Mouse (Mus musculus) cerebellum, adult 2 months (tissue): ENCODE data around the gene Ano1. TPM values are rescaled to one million over a fixed set of nuclear protein-coding genes. Genes with fewer than 3 reads are reported as not detected.
A peak's percentile ranks its signal among the peaks of the same experiment; 100 is the strongest.

Experiments
- DNase-seq, 2 experiments: peaks; one replicate each; pipeline ENCODE4 v3.0.0; 2021
- H3K27ac ChIP-seq: fragments of 200-500 bp; 2 replicates; pipeline ENCODE4 v1.5.1; 2012; ENCODE audit warnings: low read length, control low read depth, inconsistent platforms; ENCODE audit not compliant: insufficient read depth
- H3K27me3 ChIP-seq: fragments of 200-500 bp; 2 replicates; pipeline ENCODE4 v1.6.1; 2012; ENCODE audit warnings: inconsistent platforms, mild to moderate bottlenecking, low read length, moderate library complexity; ENCODE audit not compliant: control insufficient read depth, insufficient read depth
- H3K4me1 ChIP-seq: fragments of 200-500 bp; 2 replicates; pipeline ENCODE4 v1.6.1; 2011; ENCODE audit warnings: low read length; ENCODE audit not compliant: control insufficient read depth, insufficient read depth
- H3K4me3 ChIP-seq: fragments of 200-500 bp; replicated peaks from 2 replicates; pipeline ENCODE3; 2011; ENCODE audit warnings: mild to moderate bottlenecking, low read depth, low read length, control low read depth; ENCODE audit not compliant: insufficient read depth
- CTCF ChIP-seq: fragments of 200-500 bp; IDR thresholded peaks from 2 replicates; pipeline ENCODE4 v1.5.1; 2011; ENCODE audit warnings: low read depth, mild to moderate bottlenecking, control low read depth, low read length, moderate library complexity, borderline replicate concordance; ENCODE audit not compliant: insufficient read depth
- POLR2A ChIP-seq: fragments of 200-500 bp; IDR thresholded peaks from 2 replicates; pipeline ENCODE4 v1.6.1; 2011; ENCODE audit warnings: low read length, control low read depth, borderline replicate concordance; ENCODE audit not compliant: insufficient read depth
- WGBS: fragments of 180-500 bp; shearing (Covaris S2); methylation state at CpG from one replicate; pipeline ENCODE4 v1.1.7; 2018; 5-methylcytosine and 5-hydroxymethylcytosine counted together
- polyA plus RNA-seq: library from polyadenylated mRNA; depleted of rRNA; stranded (reverse); fragments of >200 nt; gene quantifications from 2 replicates; pipeline ENCODE4 v1.2.3, GENCODE M21; 2012

Gene Ano1
- polyA plus RNA-seq, 1 experiment: 3.7 TPM

DNA sequence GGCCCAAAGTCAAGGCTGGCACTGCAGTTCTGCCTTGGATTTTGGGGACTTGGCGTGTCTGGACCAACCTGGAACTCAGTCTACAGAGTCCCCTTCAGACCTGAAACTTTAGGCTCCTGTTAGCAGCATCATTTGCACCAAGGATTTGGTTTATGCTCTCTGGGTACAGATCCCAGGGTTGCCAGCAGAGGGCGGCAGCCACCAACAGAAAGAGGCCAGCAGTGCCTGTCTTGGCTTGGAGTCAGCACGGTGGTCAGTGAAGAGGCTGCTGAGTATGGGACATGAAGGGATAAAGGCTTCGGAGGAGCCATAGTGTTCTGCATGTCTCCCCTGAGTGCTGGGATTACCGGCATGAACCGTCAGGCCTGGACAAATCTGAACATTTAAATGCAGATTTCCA, 166.1 kb downstream of the Ano1 start:
- peak; percentile 42 to 65 for DNase-seq
- Histone ChIP-seq H3K27ac (no peak overlapping the region), H3K27me3 (no peaks in the 10 kb centered on the region), H3K4me3 (no peak overlapping the region), H3K4me1 (no peaks in the 10 kb centered on the region)
- TF ChIP-seq CTCF (peak; percentile 90), POLR2A (no peak)
- WGBS: 12% methylated on average over 6 of the region's 6 CpGs

DNA sequence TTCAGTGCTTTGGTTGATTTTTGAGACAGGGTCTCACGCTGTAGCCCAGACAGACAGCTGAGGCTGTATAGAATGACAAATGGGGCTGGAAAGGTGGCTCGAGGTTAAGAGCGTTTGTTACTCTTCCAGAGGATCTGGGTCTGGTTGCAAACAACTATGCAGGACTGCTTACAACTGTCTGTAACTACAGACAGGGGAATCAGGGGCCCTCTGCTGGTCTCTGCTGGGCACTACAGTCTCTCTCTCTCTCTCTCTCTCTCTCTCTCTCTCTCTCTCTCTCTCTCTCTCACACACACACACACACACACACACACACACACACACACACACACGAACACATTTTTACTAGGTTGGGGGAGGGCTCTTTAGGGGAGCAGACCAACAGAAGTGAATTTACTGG, 168.2 kb downstream of the Ano1 start:
- TF ChIP-seq CTCF (peak; percentile 64), POLR2A (no peak)
- Histone ChIP-seq H3K27ac (no peak overlapping the region), H3K4me3 (no peak overlapping the region), H3K4me1 (no peaks in the 10 kb centered on the region), H3K27me3 (no peaks in the 10 kb centered on the region)
- 3% methylated on average over 4 of the region's 4 CpGs for WGBS
- peak; percentile 43 to 55 for DNase-seq

DNA sequence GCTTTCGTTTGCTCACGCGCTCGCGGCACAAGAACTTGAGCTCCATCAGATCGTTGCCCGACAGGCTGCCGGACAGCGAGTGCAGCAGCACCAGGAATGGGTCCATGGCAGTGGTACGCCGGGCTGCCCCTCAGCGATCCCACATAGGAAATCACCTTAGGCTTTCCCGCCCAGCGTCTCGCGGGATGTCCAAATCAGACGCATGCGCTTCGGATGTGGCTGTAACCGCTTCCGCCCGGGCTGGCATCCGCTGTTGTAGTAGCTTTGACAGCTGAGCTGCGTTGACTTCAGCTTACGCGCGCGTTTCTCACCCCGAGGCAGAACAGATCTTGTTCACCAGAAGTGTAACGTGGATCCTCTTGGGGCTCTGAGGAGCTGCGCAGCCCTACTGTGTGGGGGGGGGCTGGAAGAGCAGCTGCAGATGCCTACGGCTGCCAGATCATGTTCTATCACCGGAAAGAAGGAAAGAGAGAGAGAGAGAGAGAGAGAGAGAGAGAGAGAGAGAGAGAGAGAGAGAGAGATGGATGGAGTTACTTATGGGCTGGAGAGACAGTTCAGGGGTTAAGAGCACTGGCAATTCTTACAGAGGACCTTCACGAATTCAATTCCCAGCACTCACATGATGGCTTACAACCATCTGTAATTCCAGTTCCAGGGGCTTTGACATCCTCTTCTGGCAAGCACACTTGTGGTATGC, 169.3 kb downstream of the Ano1 start, which contains the start of gene Fadd:
Fadd (minus strand) TSS at position 180 of the 697 bp plus-strand sequence.
- Histone ChIP-seq H3K27ac (no peak within 1 kb of the TSS), H3K4me1 (no peaks in the 10 kb centered on the region), H3K27me3 (no peaks in the 10 kb centered on the region), H3K4me3 (peak within 1 kb of the TSS; percentile 87)
- TF ChIP-seq POLR2A: peak; percentile 73; the same call in 1 of the 2 replicates
- no peak for TF ChIP-seq CTCF
- WGBS: 1% methylated on average over 34 of the region's 34 CpGs
- DNase-seq: peak; percentile 91 to 93

GRCm38 (mm10) chr7:144581559-144582283, 170.1 kb downstream of the Ano1 start:
- no peak overlapping the region for H3K27ac ChIP-seq
- WGBS: under 1% methylated on average over 43 of the region's 43 CpGs
- no peaks in the 10 kb centered on the region for H3K4me1 ChIP-seq
- DNase-seq: peak; percentile 61 to 64
- TF ChIP-seq CTCF (peak; percentile 40; the same call in 1 of the 2 replicates), POLR2A (no peak)
- peak overlapping the region; percentile 87 for H3K4me3 ChIP-seq
- H3K27me3 ChIP-seq: no peaks in the 10 kb centered on the region

- DNase-seq: no peak
- no peaks in the 10 kb centered on the region for H3K4me1 ChIP-seq
- no peak for TF ChIP-seq CTCF
- TF ChIP-seq POLR2A: no peak
- no peaks in the 10 kb centered on the region; the same call in 1 of the 2 replicates for H3K27me3 ChIP-seq
- H3K4me3 ChIP-seq: no peak overlapping the region
- no peak overlapping the region for H3K27ac ChIP-seq
- 56% methylated on average over 5 of the region's 5 CpGs for WGBS
Observed at GRCm38 (mm10) chr7:144577876-144578275, 173.9 kb downstream of the Ano1 start.

- TF ChIP-seq POLR2A: no peak
- TF ChIP-seq CTCF: no peak
- no peak for DNase-seq
- no peak overlapping the region for H3K4me3 ChIP-seq
- no peak overlapping the region for H3K27ac ChIP-seq
- 84% methylated on average over 5 of the region's 5 CpGs for WGBS
- H3K4me1 ChIP-seq: no peaks in the 10 kb centered on the region
- H3K27me3 ChIP-seq: no peaks in the 10 kb centered on the region; the same call in 1 of the 2 replicates
Observed at GRCm38 (mm10) chr7:144572234-144572633, 179.5 kb downstream of the Ano1 start.

- Histone ChIP-seq H3K4me1 (no peaks in the 10 kb centered on the region), H3K4me3 (no peak overlapping the region), H3K27me3 (no peaks in the 10 kb centered on the region; the same call in 1 of the 2 replicates), H3K27ac (no peak overlapping the region)
- no peak for TF ChIP-seq CTCF
- TF ChIP-seq POLR2A: no peak
- DNase-seq: no peak
Observed at GRCm38 (mm10) chr7:144571598-144571997, 180.2 kb downstream of the Ano1 start.

GRCm38 (mm10) chr7:144569428-144569827, 182.3 kb downstream of the Ano1 start:
- H3K4me3 ChIP-seq: no peak overlapping the region
- no peak for DNase-seq
- H3K27me3 ChIP-seq: no peaks in the 10 kb centered on the region; the same call in 1 of the 2 replicates
- H3K27ac ChIP-seq: no peak overlapping the region
- no peaks in the 10 kb centered on the region for H3K4me1 ChIP-seq
- TF ChIP-seq CTCF: no peak
- TF ChIP-seq POLR2A: no peak
- WGBS: 22% methylated on average over 7 of the region's 7 CpGs
